Mouse (Mus musculus): ENCODE data around the gene Fkbp9.

- TF ChIP-seq EP300 (IDR thresholded peaks at IDR 0.05; ENCODE audit: low read depth) (no peak), CTCF (IDR thresholded peaks at IDR 0.05; ENCODE audit: low read depth) (no peak)
Measured at GRCm38 (mm10) chr6:56904330-56904729, 72.5 kb downstream of the Fkbp9 start.

Data from liver, embryonic 14.5 days (tissue).